Mouse (Mus musculus) ES-E14 (cell line): ENCODE measurements around the gene Usp31.

ENCODE experiments used
- CHD2 ChIP-seq: IDR thresholded peaks from 2 replicates; pipeline ENCODE4 v1.6.1; 2014; ENCODE audit warnings: mild to moderate bottlenecking, low read depth, low read length, inconsistent platforms
- HCFC1 ChIP-seq: IDR thresholded peaks from 2 replicates; pipeline ENCODE4 v1.6.1; 2012; ENCODE audit warnings: low read length, inconsistent platforms, borderline replicate concordance; ENCODE audit not compliant: insufficient read depth
- MAFK ChIP-seq: IDR thresholded peaks from 2 replicates; pipeline ENCODE4 v1.6.1; 2014; ENCODE audit warnings: mild to moderate bottlenecking, low read depth, low read length, inconsistent platforms; ENCODE audit not compliant: insufficient read depth

- no peak for TF ChIP-seq MAFK
- TF ChIP-seq HCFC1, result no peak
- TF ChIP-seq CHD2, result no peak
Observed at GRCm38 (mm10) chr7:121689338-121689737, 17.7 kb downstream of the Usp31 start.
